Mouse (Mus musculus) gastrocnemius, adult 2 months (tissue): ENCODE data around the gene Gdf1. TPM values are rescaled to one million over a fixed set of nuclear protein-coding genes. Genes with fewer than 3 reads are reported as not detected.

Experiments used
- DNase-seq: peaks from one replicate; pipeline ENCODE4 v3.0.0; 2022
- H3K27ac ChIP-seq: fragments of 200-600 bp; 2 replicates; pipeline ENCODE4 v1.8.1; 2022; ENCODE audit warnings: mild to moderate bottlenecking
- H3K4me3 ChIP-seq: fragments of 200-600 bp; 2 replicates; pipeline ENCODE4 v1.8.1; 2022; ENCODE audit warnings: mild to moderate bottlenecking, moderate library complexity
- CTCF ChIP-seq: fragments of 200-600 bp; IDR thresholded peaks from 2 replicates; pipeline ENCODE4 v1.8.1; 2022; ENCODE audit warnings: antibody characterized with exemption, mild to moderate bottlenecking, moderate library complexity
- intact Hi-C: fragments of 180-260 bp; cut with DNase I; formaldehyde crosslinking; loops from one replicate; pipeline ENCODE4 v1.15.1; 2025
- total RNA-seq, 2 experiments: library from RNA; stranded (reverse); gene quantifications; 2 replicates each; pipeline ENCODE4 v1.2.3; 2021

Gdf1 gene
- total RNA-seq, 2 experiments from 2014 or later = 1.0 TPM; not detected in 1

GRCm38 (mm10) chr8:70354004-70354403 lies 24.4 kb downstream of the Gdf1 start:
- Histone ChIP-seq H3K4me3 (peak overlapping the region; percentile 98), H3K27ac (peak overlapping the region; percentile 89)
- TF ChIP-seq CTCF = no peak
- intact Hi-C loops = no loop called here
- no peak for DNase-seq

GRCm38 (mm10) chr8:70356111-70356510 lies 26.5 kb downstream of the Gdf1 start:
- Histone ChIP-seq H3K27ac (no peak overlapping the region), H3K4me3 (no peak overlapping the region)
- intact Hi-C loops = no loop called here
- no peak for TF ChIP-seq CTCF
- DNase-seq = no peak

- intact Hi-C loops = no loop called here
- peak; percentile 90 for DNase-seq
- TF ChIP-seq CTCF = no peak
- no peak overlapping the region for H3K27ac ChIP-seq
- H3K4me3 ChIP-seq = no peak overlapping the region
These were observed 29.8 kb downstream of the Gdf1 start for GRCm38 (mm10) chr8:70359411-70359810.

- Histone ChIP-seq H3K27ac (peak overlapping the region; percentile 64), H3K4me3 (no peak overlapping the region)
- intact Hi-C loops = no loop called here
- no peak for DNase-seq
- peak; percentile 47 for TF ChIP-seq CTCF
These were observed 31.2 kb downstream of the Gdf1 start for GRCm38 (mm10) chr8:70360769-70361168.

GRCm38 (mm10) chr8:70361484-70362032 lies 31.9 kb downstream of the Gdf1 start:
- Histone ChIP-seq H3K27ac (peak overlapping the region; percentile 64), H3K4me3 (no peak overlapping the region)
- peak; percentile 59 for DNase-seq
- no peak for TF ChIP-seq CTCF
- intact Hi-C loops = no loop called here

- H3K27ac ChIP-seq = no peak overlapping the region
- intact Hi-C loops = no loop called here
- peak; percentile 62 for DNase-seq
- H3K4me3 ChIP-seq = no peak overlapping the region
- TF ChIP-seq CTCF = no peak
These were observed 34.4 kb downstream of the Gdf1 start for GRCm38 (mm10) chr8:70364066-70364465.

- no peak overlapping the region for H3K4me3 ChIP-seq
- intact Hi-C loops = no loop called here
- no peak overlapping the region for H3K27ac ChIP-seq
- DNase-seq = no peak
- no peak for TF ChIP-seq CTCF
These were observed 37.0 kb downstream of the Gdf1 start for GRCm38 (mm10) chr8:70366588-70366987.

GRCm38 (mm10) chr8:70370476-70370875 lies 40.9 kb downstream of the Gdf1 start:
- intact Hi-C loops = no loop called here
- TF ChIP-seq CTCF = no peak
- Histone ChIP-seq H3K4me3 (no peak overlapping the region), H3K27ac (peak overlapping the region; percentile 20; the same call in 1 of the 2 replicates)
- DNase-seq = peak; percentile 47

GRCm38 (mm10) chr8:70371951-70372350 lies 42.3 kb downstream of the Gdf1 start:
- TF ChIP-seq CTCF = no peak
- H3K4me3 ChIP-seq = no peak overlapping the region
- intact Hi-C loops = no loop called here
- no peak for DNase-seq
- peak overlapping the region; percentile 59 for H3K27ac ChIP-seq

- Histone ChIP-seq H3K27ac (peak within 1 kb of the TSS; percentile 35), H3K4me3 (peak within 1 kb of the TSS; percentile 63)
- DNase-seq = no peak
- intact Hi-C loops = no loop called here
- no peak for TF ChIP-seq CTCF
These were observed 44.0 kb downstream of the Gdf1 start, which contains the start of gene Comp for GRCm38 (mm10) chr8:70373397-70374317. TSS of gene Comp (plus strand) at chr8:70373558.

- no peak for TF ChIP-seq CTCF
- intact Hi-C loops = no loop called here
- peak overlapping the region; percentile 63 for H3K4me3 ChIP-seq
These were observed 44.8 kb downstream of the Gdf1 start for GRCm38 (mm10) chr8:70374318-70374927.

GRCm38 (mm10) chr8:70375212-70375859 lies 45.7 kb downstream of the Gdf1 start:
- H3K27ac ChIP-seq = no peak overlapping the region
- intact Hi-C loops = no loop called here
- peak overlapping the region; percentile 63 for H3K4me3 ChIP-seq
- no peak for TF ChIP-seq CTCF
- no peak for DNase-seq

More at GRCm38 (mm10) chr8:70374318-70374927, 44.8 kb downstream of the Gdf1 start:
- H3K27ac ChIP-seq = peak overlapping the region; percentile 35
- DNase-seq = peak; percentile 89
